Mouse (Mus musculus): ENCODE data around the gene Rec114.

DNA sequence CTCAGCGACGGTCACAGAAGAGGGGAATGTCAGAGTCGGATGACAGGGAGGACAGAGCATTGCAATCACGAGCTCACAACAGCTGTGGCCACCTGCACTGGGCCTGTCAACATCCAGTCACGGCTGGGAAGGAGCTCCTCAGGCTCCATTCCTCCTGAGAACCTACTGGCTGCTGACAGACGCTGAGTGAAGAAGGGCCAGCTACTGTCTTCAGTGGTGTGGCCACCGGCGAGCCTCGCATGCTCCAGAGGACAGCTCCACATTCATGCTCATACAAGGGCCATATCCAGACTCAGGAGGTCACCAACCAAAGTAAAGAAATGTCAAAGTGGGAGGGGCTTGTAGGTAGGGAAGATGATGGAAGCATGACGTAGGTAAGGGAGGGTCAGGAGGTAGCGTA lies 36.0 kb downstream of the Rec114 start:
- TF ChIP-seq CTCF (IDR thresholded peaks at IDR 0.05; ENCODE audit: extremely low read depth, insufficient read depth, insufficient read length, insufficient replicate concordance) (no peak), POLR2A (IDR thresholded peaks at IDR 0.05; ENCODE audit: low read depth, low read length) (no peak)
